Mouse (Mus musculus) T-cell, adult 2 months (primary cell): ENCODE results near the gene Enpp6.

Experiments used
- DNase-seq: peaks from one replicate; pipeline ENCODE4 v3.0.0; 2022; ENCODE audit warnings: low spot score

The Enpp6 gene

DNA sequence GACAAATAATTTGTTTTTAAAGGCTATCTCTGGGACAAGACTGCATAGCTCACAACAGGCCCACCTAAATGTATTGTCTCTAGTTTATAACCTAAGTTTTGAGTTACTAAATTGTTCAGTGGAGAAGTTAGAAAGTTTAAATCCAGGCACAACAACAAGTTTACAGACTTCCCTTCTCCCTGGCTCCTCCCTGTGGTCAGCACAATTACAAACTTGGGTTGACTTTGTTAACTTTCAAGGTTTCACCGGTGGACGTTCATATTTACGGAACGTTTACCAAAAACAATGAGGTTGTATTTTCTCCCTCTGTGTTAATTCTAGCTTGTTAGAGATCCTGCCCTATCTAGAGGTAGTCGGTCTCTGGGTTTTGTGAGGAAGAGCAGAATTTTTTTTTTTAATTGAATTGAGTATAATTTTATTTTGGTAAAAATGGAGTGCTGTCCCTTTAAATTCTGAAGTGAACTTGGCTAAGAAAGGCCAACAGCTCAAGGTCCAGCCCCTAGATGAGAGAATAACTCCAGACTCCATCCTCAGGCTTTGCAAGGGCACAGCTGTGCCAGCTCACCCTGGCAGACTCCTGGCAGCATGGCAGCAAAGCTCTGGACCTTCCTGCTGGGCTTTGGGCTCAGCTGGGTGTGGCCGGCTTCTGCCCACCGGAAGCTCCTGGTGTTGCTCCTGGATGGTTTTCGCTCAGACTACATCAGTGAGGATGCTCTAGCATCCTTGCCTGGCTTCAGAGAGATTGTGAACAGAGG, at the start of gene Enpp6:
Enpp6 (plus strand) TSS at position 502 of the 755 bp plus-strand sequence.
- DNase-seq, result no peak

DNA sequence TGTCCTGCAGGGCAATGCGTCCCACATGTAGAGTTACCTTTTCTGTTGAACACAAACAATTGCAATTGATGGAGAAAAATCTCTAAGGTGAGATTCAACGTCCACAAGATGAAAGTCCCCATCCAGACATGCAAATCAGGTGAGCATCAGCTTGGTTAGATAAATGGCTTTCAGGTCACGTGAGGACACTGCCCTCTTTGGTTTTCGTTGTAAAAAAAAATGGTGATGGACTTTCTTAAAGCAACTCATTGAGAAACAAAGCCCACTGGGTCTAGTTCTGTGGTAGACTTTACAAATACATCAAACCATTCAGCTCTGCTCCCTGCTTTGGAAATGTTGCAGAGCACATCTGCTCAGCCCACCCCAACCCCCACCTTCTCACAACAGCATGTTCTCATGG, 48.5 kb upstream of the Enpp6 start:
- DNase-seq, result no peak

DNA sequence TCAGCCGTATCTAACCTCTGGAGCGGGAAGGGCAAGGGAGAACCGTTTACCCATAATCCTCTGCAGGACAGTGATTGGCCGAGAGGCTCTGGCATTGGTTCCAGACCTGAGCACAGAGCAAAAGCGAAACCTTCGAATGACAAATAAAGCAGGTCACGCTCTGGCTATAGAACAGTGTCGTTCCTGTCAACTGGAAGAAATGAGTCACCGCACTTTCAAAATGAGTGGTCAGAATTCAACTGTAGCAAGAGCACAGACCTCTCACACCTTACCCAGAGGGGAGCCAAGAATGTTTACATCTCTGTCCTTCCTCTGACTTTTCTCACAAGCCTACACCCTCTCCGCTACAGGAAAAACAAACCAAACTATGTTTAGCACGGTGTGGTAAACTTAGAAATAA, 45.4 kb upstream of the Enpp6 start:
- DNase-seq, result peak; percentile 50

DNA sequence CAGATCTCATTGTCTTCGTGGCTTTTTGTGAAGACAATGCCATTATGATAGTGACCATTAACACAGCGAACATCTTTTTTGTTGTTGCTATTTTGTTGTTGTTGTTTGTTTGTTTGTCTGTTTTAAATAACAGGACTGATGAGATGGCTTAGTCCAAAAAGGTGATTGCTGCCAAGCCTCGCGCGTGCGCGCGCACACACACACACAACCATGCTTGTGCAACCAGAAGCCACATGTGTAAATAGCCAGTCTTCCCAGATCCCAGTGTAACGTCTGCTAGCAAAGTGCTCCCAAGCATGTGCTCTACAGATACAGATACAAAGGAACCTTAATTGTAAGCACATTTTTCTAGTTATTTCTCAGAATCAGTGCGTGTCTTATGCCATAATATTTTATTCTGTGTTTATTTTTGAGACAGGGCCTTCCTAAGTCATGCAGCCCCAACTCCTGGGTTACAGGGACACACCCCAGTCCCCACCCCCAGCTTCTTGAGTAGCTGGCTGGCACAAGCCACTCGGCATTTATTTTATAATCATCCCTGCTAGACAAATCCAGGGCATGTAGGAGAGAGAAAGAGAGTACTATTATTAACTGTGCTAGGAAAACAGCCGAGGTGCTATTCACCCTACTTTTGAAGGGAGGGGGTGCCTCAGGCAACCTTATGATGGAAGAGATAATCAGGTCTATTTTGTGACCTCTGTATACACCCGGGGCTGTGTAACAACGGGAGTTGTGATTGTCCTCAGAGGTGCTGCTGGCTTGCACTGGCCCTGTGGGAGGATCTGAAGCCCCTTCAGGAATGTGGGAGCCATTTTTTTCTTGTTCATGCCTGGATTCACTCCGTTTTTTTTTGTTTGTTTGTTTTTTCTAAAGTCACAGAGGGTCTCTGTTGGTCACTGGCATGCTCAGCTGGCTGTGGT, 44.7 kb upstream of the Enpp6 start:
- DNase-seq, result no peak

DNA sequence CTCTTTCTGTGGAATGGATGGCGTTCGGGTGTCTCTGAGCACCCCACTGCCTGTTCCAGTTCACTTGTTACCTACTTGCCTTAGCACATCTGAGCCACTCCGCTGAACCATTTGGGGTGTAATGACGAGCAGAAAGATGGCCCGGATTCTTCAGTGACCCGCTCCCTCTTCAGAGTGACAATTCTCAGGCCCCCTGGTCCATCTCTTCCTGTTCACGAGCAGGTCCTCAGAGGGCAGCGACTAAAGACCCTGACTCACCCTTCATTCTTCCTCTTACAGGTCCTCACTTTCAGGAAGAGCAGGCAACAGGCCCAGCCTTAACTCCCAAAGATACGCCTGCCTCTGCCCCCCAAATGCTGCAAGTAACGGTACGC, 44.0 kb upstream of the Enpp6 start:
- no peak for DNase-seq

DNA sequence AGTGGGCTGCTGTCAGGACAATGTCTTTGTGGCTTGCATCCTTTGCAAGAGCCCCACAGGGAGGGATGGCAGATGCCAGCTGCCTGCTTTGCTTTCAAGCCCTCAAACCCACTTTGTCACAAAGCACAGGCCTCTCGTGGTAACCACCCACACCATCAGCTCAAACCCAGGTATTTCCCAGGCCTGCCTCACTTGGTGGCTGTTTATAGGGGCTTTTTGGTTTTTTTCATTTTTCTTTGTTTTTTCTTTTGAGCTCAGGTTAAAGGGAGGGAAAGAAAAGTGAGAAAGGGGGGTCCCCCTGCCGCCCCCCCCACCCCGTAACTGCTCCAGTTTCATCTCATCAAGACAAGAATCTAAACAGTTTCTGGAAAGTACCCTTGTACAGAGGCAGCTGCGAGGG, 43.4 kb upstream of the Enpp6 start:
- DNase-seq, result no peak

DNA sequence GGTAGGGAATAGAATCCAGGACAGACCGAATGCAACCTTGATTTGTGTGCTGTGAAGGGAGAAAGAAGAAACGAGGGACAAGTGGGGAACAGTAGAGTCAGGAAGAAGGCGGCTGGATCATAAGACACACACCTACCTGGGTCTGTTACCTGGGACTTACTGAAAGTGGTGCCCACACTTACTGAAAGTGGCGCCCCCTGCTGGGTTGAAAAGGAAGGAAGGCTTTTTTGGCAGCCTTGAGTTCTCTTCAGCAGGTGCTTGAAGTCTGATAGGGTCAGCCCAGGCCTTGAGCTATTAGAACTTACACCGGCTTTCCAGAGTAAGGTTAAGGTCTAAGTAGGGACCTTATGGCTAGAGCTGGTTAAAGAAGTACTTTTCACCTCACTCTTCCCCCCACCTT, 40.5 kb upstream of the Enpp6 start:
- peak; percentile 44 for DNase-seq

DNA sequence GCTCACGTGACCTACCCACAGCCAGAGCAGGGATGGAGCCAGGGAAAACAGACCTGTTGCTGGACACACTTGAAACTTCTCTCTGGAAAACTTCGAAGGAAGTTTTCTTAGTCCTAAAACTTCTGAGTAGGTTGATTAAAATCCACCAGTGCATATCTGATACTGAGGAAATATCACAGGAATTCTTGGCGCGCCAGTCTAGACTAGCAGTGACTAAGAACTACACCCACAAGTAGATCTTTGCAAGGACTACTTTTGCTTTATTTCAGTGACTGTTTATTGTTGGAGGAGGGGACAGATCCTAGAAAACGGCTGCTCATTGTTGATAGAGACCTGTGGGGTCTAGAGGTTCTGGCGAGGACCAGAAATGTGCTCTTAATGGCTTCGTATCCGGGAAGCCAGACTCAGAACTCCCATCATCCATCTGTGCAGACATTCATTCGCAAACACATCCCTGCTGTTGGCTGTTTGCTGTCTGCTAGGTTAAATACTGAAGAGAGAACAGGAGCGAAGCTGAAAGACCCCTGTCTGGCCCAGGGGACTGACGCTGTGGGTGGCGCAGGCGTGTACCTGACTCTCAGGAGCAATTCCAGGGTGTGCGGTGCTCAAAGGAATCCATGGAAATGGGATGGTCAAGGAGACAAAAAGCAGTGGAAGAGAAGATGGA, 38.5 kb upstream of the Enpp6 start:
- DNase-seq, result no peak

DNA sequence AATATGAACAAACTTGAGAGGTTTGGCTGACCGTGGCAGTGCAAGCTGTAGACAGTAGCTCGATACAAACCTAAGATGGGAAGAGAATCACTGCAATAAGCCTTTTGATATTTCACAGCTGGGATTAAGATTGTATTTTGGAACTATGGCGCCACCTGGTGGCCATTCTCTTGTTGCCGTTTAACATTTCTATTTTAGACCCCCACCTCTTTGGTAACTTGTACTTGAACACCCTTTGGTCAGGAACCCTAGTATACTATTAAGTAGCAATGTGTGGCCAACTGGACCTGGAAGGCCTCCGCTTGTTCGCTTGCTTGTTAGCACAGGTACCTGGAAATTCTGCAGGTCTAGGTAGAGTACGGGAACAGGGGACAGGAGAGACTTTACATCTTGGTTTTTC, 33.2 kb upstream of the Enpp6 start:
- peak; percentile 60 for DNase-seq

DNA sequence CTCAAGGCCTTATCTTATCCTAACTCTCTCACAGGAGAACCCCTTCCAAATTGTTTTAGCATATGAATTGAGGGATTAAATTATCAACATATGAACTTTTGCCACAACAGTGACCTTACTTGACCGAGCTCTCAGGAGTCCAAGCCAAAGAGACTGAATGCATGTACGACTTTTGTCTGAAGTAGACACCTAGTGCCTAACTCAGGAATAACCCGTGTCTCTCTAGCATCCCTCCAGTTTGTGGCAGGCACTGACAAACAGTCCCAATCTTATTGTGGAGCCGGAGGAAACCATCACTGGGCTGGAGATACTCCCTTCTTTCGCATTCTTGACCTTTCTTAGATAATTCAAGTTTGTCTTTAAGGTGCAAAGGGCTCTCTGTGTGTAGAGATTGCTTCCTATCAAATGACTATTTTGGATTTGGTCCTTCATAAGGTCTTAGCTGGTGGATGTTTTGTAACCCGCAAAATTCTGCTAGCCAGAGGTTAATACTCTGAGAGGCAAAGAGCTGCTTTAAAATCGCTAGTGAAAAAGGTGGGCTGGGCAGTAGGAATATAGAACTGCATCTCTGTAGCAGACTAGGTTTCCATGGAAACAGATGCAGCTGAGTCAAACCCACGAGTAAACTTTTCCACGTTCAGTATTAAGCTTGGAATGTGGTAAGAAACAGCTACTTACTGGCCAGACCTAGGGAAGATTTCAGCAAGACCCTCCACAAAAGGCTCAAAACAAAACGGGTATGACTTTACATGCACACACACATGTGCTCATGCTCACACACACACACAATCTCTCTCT, 23.9 kb upstream of the Enpp6 start:
- DNase-seq, result no peak

DNA sequence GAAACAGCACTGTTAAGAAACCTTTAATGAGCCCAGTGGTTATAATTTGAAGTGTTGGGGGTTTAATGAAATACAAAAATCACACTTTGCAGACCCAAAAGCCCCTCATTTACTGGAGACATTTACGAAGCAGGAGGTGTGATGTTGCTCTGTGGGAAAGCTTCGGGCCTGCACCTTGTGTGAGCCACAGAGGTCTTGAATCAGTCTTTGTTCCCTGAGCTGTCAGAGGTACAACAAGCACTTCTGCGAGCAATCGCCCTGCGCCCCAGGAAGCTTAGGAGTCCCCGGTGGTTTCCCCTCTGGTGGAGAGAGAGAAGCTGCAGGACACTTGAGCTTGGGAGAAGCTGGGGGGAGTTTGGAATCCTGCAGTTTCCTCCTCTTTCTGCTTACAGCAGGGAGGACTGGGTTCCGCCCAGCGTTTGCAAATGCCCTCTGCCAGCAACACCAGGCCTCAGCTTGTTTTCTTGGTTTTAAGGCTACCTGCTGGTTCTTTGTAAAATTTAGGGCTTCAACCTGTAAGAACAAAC, 23.0 kb upstream of the Enpp6 start:
- no peak for DNase-seq

DNA sequence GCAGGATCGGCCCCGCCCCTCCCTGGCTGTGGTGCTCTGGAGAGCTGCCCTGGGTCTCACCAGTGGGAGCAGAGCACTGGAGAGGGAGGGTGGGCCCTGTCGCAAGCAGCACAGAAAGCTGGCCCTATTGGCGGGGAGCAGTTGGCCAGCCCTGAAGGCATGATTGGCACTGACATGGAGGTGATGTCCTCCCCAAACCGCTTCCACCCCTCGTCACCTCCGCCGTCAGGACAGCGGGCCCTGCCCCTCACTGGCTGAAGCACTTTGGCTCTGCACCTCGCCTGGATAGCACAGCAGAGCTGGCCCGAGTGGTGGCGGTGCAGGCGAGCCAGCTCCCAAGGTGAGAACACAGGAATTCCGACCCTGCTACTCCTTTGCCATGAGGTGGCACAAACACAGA, 20.9 kb upstream of the Enpp6 start:
- DNase-seq, result no peak

DNA sequence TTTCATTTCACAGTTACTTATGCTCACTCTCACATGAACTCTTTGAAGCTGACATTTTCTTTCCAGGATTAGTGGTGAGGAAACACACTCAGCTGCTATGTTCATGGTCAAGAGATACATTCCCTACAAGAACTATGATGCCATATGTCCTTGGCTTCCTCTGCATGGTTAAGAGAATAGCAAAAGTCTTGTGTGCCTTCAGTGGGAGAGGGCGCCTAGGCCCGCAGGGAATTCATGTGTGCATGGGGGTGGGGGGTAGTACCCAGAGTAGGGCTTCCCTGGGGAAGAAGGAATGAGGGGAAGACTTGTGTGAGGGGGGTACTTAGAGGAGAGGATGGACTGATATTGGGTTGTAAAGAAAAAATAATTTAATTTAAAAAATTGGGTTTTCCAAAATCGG, 18.0 kb upstream of the Enpp6 start:
- no peak for DNase-seq

DNA sequence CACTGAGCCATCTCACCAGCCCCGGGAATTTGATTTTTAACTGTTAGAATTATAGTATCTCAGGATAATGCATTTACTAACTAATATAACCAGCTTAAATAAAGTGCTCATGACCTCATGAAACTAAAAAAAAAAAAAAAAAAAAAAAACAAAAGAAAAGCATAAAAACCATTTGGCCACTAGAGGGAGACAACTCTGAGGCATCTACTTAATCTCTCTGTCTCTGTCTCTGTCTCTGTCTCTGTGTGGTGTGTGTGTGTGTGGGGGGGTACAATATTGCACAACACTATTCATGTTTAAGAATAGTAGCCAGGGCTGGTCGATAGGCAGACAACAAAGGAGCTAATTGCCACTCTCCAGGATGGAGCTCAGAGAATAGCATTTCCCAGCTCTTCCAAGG, 17.3 kb upstream of the Enpp6 start:
- DNase-seq, result no peak

DNA sequence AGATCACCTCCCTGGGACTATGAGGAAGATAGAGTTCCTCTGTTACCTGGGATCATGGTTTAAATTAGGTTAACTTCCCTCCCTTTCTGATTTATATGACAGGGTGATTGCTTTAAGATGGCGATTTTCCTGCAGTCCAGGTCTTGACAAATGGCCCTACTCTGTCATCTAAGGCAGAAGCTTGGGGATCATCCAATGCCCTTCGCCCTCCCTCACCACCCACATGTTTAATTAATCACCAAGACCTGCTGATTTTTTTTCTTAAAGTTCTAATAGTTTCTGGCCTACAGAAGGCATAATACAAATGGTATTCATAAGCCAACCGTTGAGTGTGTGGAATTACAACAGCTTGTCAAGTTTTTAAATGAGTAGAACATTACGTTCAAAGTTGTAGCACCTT, 9.3 kb upstream of the Enpp6 start:
- no peak for DNase-seq

DNA sequence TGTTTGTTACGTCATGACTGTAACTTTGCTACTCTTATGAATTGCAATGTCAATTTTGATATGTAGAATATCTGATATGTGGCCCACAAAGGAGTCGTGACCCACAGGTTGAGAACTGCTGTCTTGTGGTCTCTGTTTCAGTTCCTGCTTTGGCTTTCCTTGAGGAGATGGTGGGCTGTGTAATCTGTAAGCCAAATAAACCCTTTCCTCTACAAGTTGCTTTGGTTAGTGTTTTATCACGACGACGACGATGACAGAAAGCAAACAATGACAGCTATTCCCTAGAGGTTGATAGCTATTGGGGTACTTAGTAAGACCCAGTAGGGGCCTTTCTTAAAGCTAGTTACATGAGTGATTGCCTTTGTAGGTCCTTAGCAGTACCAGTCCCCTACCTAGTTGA, 4.5 kb upstream of the Enpp6 start:
- no peak for DNase-seq

DNA sequence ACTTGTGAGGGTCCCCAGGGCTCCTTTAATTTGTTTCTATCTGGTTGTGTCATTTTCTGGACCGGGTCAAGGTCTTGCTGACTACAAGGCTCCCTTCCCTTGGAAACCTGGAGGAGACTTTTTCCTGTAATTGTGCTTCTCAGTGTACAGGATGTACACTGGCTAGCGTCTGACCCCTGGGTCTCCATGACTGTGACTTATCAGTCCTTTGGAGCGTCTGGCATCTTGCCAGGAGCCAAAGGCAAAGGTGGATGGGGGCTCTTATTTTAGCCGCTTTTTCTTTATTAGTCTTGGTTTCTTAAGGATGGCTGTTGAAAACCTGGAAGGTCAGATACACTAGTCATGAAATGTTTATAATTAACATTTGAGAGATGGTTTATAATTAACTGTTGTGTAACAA, 3.9 kb upstream of the Enpp6 start:
- DNase-seq, result no peak

DNA sequence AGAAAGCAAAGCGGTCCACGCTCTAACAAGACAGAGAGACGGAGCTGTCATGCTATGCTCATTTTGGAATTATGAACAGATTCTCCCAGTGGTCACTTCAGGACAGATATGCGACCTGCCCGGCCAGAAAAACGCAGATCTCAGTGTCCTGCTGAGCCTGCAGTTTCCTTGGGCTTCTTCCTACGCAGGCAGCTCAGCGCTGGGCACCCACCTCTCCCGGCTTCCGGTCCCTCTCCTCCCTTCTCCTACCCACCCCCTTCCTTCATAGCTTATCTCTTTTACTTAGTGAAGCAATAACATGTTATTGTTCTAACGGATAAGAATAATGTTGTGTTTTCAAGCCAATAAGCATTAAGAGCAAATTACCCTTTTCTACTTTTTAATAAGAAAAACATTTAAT, 2.0 kb upstream of the Enpp6 start:
- DNase-seq, result no peak

DNA sequence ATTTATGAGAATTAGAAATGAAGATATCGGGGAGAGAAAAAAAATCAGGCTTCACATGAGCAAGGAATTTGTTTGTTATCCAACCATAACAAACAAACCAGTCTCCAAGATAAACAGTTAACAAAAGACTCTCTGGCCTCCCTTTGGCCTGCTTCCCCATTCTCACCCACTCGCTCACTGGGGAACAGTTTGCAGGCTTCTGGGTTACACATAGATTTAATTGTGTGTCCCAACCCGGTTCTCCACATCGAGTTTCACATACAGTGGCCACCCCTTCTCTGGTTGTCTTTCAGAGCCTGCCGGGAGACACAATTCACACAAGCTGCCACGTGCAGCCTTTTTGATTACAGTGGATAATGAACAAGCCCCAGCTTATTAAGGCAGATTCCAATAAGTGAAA, 1.7 kb downstream of the Enpp6 start:
- DNase-seq, result no peak

DNA sequence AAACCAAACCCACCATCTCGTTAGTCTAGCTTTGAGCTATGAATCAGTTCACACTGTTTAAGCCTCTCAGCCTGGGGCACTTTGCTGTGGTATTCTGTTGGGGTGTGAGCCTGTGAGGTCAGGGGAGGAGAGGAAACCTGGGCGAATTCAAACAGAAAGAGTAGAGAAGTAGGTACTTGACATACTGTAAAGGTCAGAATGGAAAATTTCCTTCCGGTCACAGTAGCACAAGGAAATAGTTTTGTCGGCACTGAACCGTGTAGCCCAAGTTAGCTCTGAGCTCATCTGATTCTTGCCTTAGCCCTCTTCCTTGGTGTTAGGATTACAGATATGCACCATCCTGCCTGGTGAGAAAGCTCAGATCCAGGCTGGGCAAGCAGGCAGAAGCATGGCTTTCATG, 4.4 kb downstream of the Enpp6 start:
- peak; percentile 15 for DNase-seq

DNA sequence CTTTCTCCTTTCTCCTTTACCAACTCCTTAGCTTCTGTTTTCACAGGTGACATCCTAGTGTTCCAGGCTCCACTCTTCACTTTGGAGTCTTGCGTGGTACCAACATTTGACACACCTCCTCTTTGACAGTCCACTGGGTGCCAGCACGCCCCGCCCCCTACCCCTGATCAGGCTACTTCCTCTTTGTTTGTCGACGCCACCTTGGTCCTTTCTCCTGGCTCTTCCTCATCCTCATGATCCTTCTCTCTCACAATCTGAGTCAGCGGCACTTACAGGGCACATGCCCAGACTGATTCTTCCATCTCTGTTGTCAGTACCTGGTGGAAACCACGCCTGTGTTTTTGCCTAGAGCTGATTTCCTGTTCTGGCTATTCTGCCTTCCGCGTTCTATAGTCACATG, 5.9 kb downstream of the Enpp6 start:
- DNase-seq, result peak; percentile 57
